Mouse (Mus musculus) liver, embryonic 14.5 days (tissue): ENCODE results near the gene Cys1.

Source experiments
- CTCF ChIP-seq: IDR thresholded peaks from 2 replicates; pipeline ENCODE4 v1.5.1; 2016; ENCODE audit warnings: antibody characterized with exemption, low read depth, control low read depth
- EP300 ChIP-seq: IDR thresholded peaks from 2 replicates; pipeline ENCODE4 v1.6.1; 2016; ENCODE audit warnings: antibody characterized with exemption, low read depth

- no peak for TF ChIP-seq CTCF
- TF ChIP-seq EP300 = no peak
Measured at GRCm38 (mm10) chr12:24724369-24724768, 42.8 kb upstream of the Cys1 start.
